Mouse (Mus musculus) stomach, embryonic 16.5 days (tissue): ENCODE data around the gene Mup21. TPM values are rescaled to one million over a fixed set of nuclear protein-coding genes. Genes with fewer than 3 reads are reported as not detected.
"Not testable (repeated sequence)": the region's sequence is repeated elsewhere in the genome, so short reads cannot be mapped to it uniquely, and the experiment has no call there.

Experiments
- ATAC-seq: fragments of 200-750 bp; cut with Nextera tagmentation; 2 replicates; pipeline ENCODE4 v1.8.0; 2017; ENCODE audit warnings: moderate number of reproducible peaks, moderate TSS enrichment; ENCODE audit not compliant: insufficient read depth, low FRiP score
- H3K27ac ChIP-seq: fragments of 300-500 bp; sonication (generic); 2 replicates; pipeline ENCODE4 v1.5.1; 2014; ENCODE audit warnings: low read length
- H3K27me3 ChIP-seq: fragments of 300-500 bp; sonication (generic); 2 replicates; pipeline ENCODE4 v1.6.1; 2014; ENCODE audit warnings: low read length, control low read depth, mixed read lengths; ENCODE audit not compliant: control insufficient read depth, insufficient read depth
- H3K36me3 ChIP-seq: fragments of 300-500 bp; sonication (generic); 2 replicates; pipeline ENCODE4 v1.6.1; 2014; ENCODE audit warnings: low read length; ENCODE audit not compliant: control insufficient read depth, insufficient read depth
- H3K4me1 ChIP-seq: fragments of 300-500 bp; sonication (generic); 2 replicates; pipeline ENCODE4 v1.6.1; 2014; ENCODE audit warnings: low read length, control low read depth, mixed read lengths; ENCODE audit not compliant: control insufficient read depth, insufficient read depth
- H3K4me2 ChIP-seq: fragments of 300-500 bp; sonication (generic); 2 replicates; pipeline ENCODE4 v1.6.1; 2014; ENCODE audit warnings: low read depth, low read length, mixed read lengths
- H3K4me3 ChIP-seq: fragments of 300-500 bp; sonication (generic); replicated peaks from 2 replicates; pipeline ENCODE4 v1.5.1; 2014; ENCODE audit warnings: mild to moderate bottlenecking, low read length
- H3K9ac ChIP-seq: fragments of 300-500 bp; sonication (generic); 2 replicates; pipeline ENCODE4 v1.6.1; 2014; ENCODE audit warnings: low read length
- H3K9me3 ChIP-seq: fragments of 300-500 bp; sonication (generic); replicated peaks from 2 replicates; pipeline ENCODE4 v1.6.1; 2016; ENCODE audit warnings: low read length, control low read depth; ENCODE audit not compliant: control insufficient read depth
- WGBS: fragments of 180-500 bp; shearing (Covaris S2); extraction: QIAGEN DNeasy Blood & Tissue Kit; methylation state at CpG from one replicate; pipeline ENCODE4 v1.1.7; 2014; 5-methylcytosine and 5-hydroxymethylcytosine counted together
- polyA plus RNA-seq: library from polyadenylated mRNA; unstranded; fragments of >200 nt; fragmentation: Nextera tagmentation; extraction: Ambion mirVana; gene quantifications from 2 replicates; pipeline ENCODE4 v1.2.1, GENCODE M21; 2015

Mup21 gene
- polyA plus RNA-seq = not detected in 2 replicates

GRCm38 (mm10) chr4:62150811-62151210, at the start of gene Mup21:
Gene Mup21, minus strand, starts transcription at chr4:62150863.
- Histone ChIP-seq H3K4me3 (no peak within 1 kb of the TSS), H3K27ac (no peak within 1 kb of the TSS), H3K4me2 (no peak within 1 kb of the TSS), H3K9ac (no peak within 1 kb of the TSS), H3K36me3 (no peaks in the 10 kb centered on the region), H3K9me3 (no peaks in the 10 kb centered on the region), H3K27me3 (no peaks in the 10 kb centered on the region), H3K4me1 (no peaks in the 10 kb centered on the region)
- 72% methylated on average over 2 of the region's 2 CpGs for WGBS
- no peak for ATAC-seq

GRCm38 (mm10) chr4:62199923-62200529, 49.4 kb upstream of the Mup21 start:
- no peak overlapping the region for H3K27ac ChIP-seq
- H3K9ac ChIP-seq = no peak overlapping the region
- no peaks in the 10 kb centered on the region for H3K4me1 ChIP-seq
- peaks cover 66% of the 10 kb centered on the region for H3K36me3 ChIP-seq
- H3K4me2 ChIP-seq = no peak overlapping the region
- ATAC-seq = no peak
- H3K4me3 ChIP-seq = no peak overlapping the region
- H3K9me3 ChIP-seq = peaks cover 12% of the 10 kb centered on the region
- 60% methylated on average over 7 of the region's 7 CpGs for whole genome bisulfite sequencing
- H3K27me3 ChIP-seq = no peaks in the 10 kb centered on the region

GRCm38 (mm10) chr4:62188778-62189177, 38.1 kb upstream of the Mup21 start:
- no peak for ATAC-seq
- H3K27me3 ChIP-seq = no peaks in the 10 kb centered on the region
- H3K36me3 ChIP-seq = peaks cover 52% of the 10 kb centered on the region
- H3K27ac ChIP-seq = no peak overlapping the region
- H3K9me3 ChIP-seq = peaks cover 41% of the 10 kb centered on the region
- H3K9ac ChIP-seq = no peak overlapping the region
- no peak overlapping the region for H3K4me2 ChIP-seq
- H3K4me3 ChIP-seq = no peak overlapping the region
- no peaks in the 10 kb centered on the region for H3K4me1 ChIP-seq

GRCm38 (mm10) chr4:62177282-62177681, 26.6 kb upstream of the Mup21 start:
- Histone ChIP-seq H3K9me3 (no peaks in the 10 kb centered on the region), H3K36me3 (no peaks in the 10 kb centered on the region), H3K4me2 (no peak overlapping the region), H3K4me3 (no peak overlapping the region), H3K27ac (no peak overlapping the region), H3K4me1 (no peaks in the 10 kb centered on the region), H3K27me3 (no peaks in the 10 kb centered on the region), H3K9ac (no peak overlapping the region)
- 38% methylated on average over 5 of the region's 5 CpGs for WGBS
- no peak for ATAC-seq

- no peak for ATAC-seq
- WGBS = 84% methylated on average over 4 of the region's 4 CpGs
- no peak overlapping the region for H3K4me2 ChIP-seq
Observed at GRCm38 (mm10) chr4:62174471-62174870, 23.8 kb upstream of the Mup21 start.

GRCm38 (mm10) chr4:62167636-62168035, 17.0 kb upstream of the Mup21 start:
- 91% methylated on average over 13 of the region's 13 CpGs for WGBS
- H3K9ac ChIP-seq, H3K27ac ChIP-seq, H3K4me2 ChIP-seq, ATAC-seq, H3K4me3 ChIP-seq, H3K27me3 ChIP-seq, H3K4me1 ChIP-seq, H3K9me3 ChIP-seq, H3K36me3 ChIP-seq: not testable (repeated sequence)

More at GRCm38 (mm10) chr4:62174471-62174870, 23.8 kb upstream of the Mup21 start:
- Histone ChIP-seq H3K27ac (no peak overlapping the region), H3K27me3 (no peaks in the 10 kb centered on the region), H3K4me1 (no peaks in the 10 kb centered on the region), H3K4me3 (no peak overlapping the region), H3K9me3 (no peaks in the 10 kb centered on the region), H3K9ac (no peak overlapping the region), H3K36me3 (no peaks in the 10 kb centered on the region)

GRCm38 (mm10) chr4:62158401-62158800, 7.7 kb upstream of the Mup21 start:
- H3K4me3 ChIP-seq = no peak overlapping the region
- H3K4me2 ChIP-seq = no peak overlapping the region
- no peaks in the 10 kb centered on the region for H3K27me3 ChIP-seq
- WGBS = 72% methylated on average over 1 of the region's 1 CpGs
- H3K27ac ChIP-seq = no peak overlapping the region
- H3K36me3 ChIP-seq = no peaks in the 10 kb centered on the region
- H3K9ac ChIP-seq = no peak overlapping the region
- H3K9me3 ChIP-seq = no peaks in the 10 kb centered on the region
- ATAC-seq = no peak
- no peaks in the 10 kb centered on the region for H3K4me1 ChIP-seq

GRCm38 (mm10) chr4:62133706-62134105, 17.0 kb downstream of the Mup21 start:
- Histone ChIP-seq H3K27me3 (no peaks in the 10 kb centered on the region), H3K36me3 (no peaks in the 10 kb centered on the region), H3K4me2 (no peak overlapping the region), H3K9ac (no peak overlapping the region), H3K27ac (no peak overlapping the region), H3K9me3 (no peaks in the 10 kb centered on the region), H3K4me3 (no peak overlapping the region), H3K4me1 (no peaks in the 10 kb centered on the region)
- WGBS = 66% methylated on average over 7 of the region's 7 CpGs
- no peak for ATAC-seq

- H3K27me3 ChIP-seq, H3K27ac ChIP-seq, H3K4me3 ChIP-seq, H3K36me3 ChIP-seq, H3K4me1 ChIP-seq, H3K4me2 ChIP-seq, H3K9me3 ChIP-seq, H3K9ac ChIP-seq, ATAC-seq: not testable (repeated sequence)
- WGBS = 69% methylated on average over 1 of the region's 2 CpGs
Observed at GRCm38 (mm10) chr4:62103366-62103765, 47.3 kb downstream of the Mup21 start.
